Mouse (Mus musculus) frontal cortex, postnatal 10 days (tissue): ENCODE measurements at regions not wholly inside any gene's neighbourhood (a gene's known extent, or its start where the extent isn't known, plus 50 kb on each side); places are given as distances from the start of the nearest gene placed in this dataset.

Source experiments
- DNase-seq, 2 experiments: peaks; one replicate each; pipeline ENCODE4 v3.0.0; 2022; ENCODE audit warnings: low spot score in 2 of 2, mixed read lengths in 1 of 2

GRCm38 (mm10) chr14:123081016-123081714 is 97.3 kb upstream of the Tmtc4 start:
- DNase-seq: no peak

- no peak for DNase-seq
These were observed 95.9 kb upstream of the Tmtc4 start for GRCm38 (mm10) chr14:123079733-123080132.

- DNase-seq: no peak
These were observed 95.0 kb upstream of the Tmtc4 start for GRCm38 (mm10) chr14:123078804-123079203.

GRCm38 (mm10) chr14:123066344-123066743 is 82.5 kb upstream of the Tmtc4 start:
- no peak for DNase-seq

- no peak for DNase-seq
These were observed 81.7 kb upstream of the Tmtc4 start for GRCm38 (mm10) chr14:123065566-123065965.

- no peak for DNase-seq
These were observed 81.3 kb upstream of the Tmtc4 start for GRCm38 (mm10) chr14:123065136-123065535.

GRCm38 (mm10) chr14:123062908-123063307 is 79.1 kb upstream of the Tmtc4 start:
- no peak for DNase-seq

GRCm38 (mm10) chr14:123056976-123057375 is 73.1 kb upstream of the Tmtc4 start:
- DNase-seq: no peak

- DNase-seq: no peak
These were observed 64.6 kb upstream of the Tmtc4 start for GRCm38 (mm10) chr14:123048451-123048850.

GRCm38 (mm10) chr14:123040046-123040445 is 56.2 kb upstream of the Tmtc4 start:
- DNase-seq: no peak

- no peak for DNase-seq
These were observed 53.6 kb upstream of the Tmtc4 start for GRCm38 (mm10) chr14:123037444-123037843.
